Mouse (Mus musculus) E14TG2a.4 (cell line): Measurements from ENCODE around the gene Lsg1.

Source experiments
- H3K27me3 ChIP-seq: 2 replicates; pipeline ENCODE4 v1.6.1; 2014; ENCODE audit warnings: low read length, control low read depth; ENCODE audit not compliant: insufficient read depth
- H3K36me3 ChIP-seq: 2 replicates; pipeline ENCODE4 v1.6.1; 2014; ENCODE audit warnings: low read length, control low read depth; ENCODE audit not compliant: insufficient read depth
- H3K4me1 ChIP-seq: replicated peaks from 2 replicates; pipeline ENCODE4 v1.6.1; 2014; ENCODE audit warnings: low read depth, low read length, control low read depth
- H3K4me3 ChIP-seq: replicated peaks from 2 replicates; pipeline ENCODE4 v1.5.1; 2014; ENCODE audit warnings: mild to moderate bottlenecking, low read length
- H3K9me3 ChIP-seq: 2 replicates; pipeline ENCODE4 v1.6.1; 2014; ENCODE audit warnings: low read length, control low read depth
- CTCF ChIP-seq: conservative IDR thresholded peaks from 2 replicates; pipeline ENCODE4 v1.5.1; 2014; ENCODE audit warnings: low read length
- NANOG ChIP-seq: IDR thresholded peaks from 2 replicates; pipeline ENCODE4 v1.6.1; 2014; ENCODE audit warnings: borderline replicate concordance, low read length, mixed read lengths
- POU5F1 ChIP-seq: IDR thresholded peaks from 2 replicates; pipeline ENCODE4 v1.6.1; 2014; ENCODE audit warnings: low read length, borderline replicate concordance

Lsg1 gene

GRCm38 (mm10) chr16:30522253-30522940 is 65.0 kb downstream of the Lsg1 start:
- Histone ChIP-seq H3K4me3 (peak overlapping the region; percentile 70), H3K27me3 (no peaks in the 10 kb centered on the region), H3K4me1 (peaks cover 35% of the 10 kb centered on the region), H3K36me3 (no peaks in the 10 kb centered on the region), H3K9me3 (no peaks in the 10 kb centered on the region)
- TF ChIP-seq POU5F1, result no peak
- TF ChIP-seq NANOG, result no peak
- no peak for TF ChIP-seq CTCF

- no peaks in the 10 kb centered on the region for H3K27me3 ChIP-seq
- peak; percentile 50 for TF ChIP-seq CTCF
- TF ChIP-seq NANOG, result no peak
- no peaks in the 10 kb centered on the region for H3K36me3 ChIP-seq
- no peaks in the 10 kb centered on the region for H3K9me3 ChIP-seq
- peaks cover 35% of the 10 kb centered on the region for H3K4me1 ChIP-seq
- no peak overlapping the region for H3K4me3 ChIP-seq
These were observed 66.2 kb downstream of the Lsg1 start for GRCm38 (mm10) chr16:30521147-30521546.

GRCm38 (mm10) chr16:30520361-30520823 is 67.0 kb downstream of the Lsg1 start:
- Histone ChIP-seq H3K4me3 (no peak overlapping the region), H3K27me3 (no peaks in the 10 kb centered on the region), H3K9me3 (no peaks in the 10 kb centered on the region), H3K4me1 (peaks cover 35% of the 10 kb centered on the region), H3K36me3 (no peaks in the 10 kb centered on the region)
- TF ChIP-seq POU5F1 (no peak), NANOG (no peak), CTCF (peak; percentile 87)

- Histone ChIP-seq H3K36me3 (no peaks in the 10 kb centered on the region), H3K9me3 (no peaks in the 10 kb centered on the region), H3K27me3 (0 out of 2 replicates have a peak, but pooled peaks cover 2% of the 10 kb centered on the region), H3K4me1 (peaks cover 47% of the 10 kb centered on the region), H3K4me3 (no peak overlapping the region)
- TF ChIP-seq CTCF (no peak), NANOG (no peak), POU5F1 (no peak)
These were observed 68.8 kb downstream of the Lsg1 start for GRCm38 (mm10) chr16:30518635-30519034.

- Histone ChIP-seq H3K4me1 (peaks cover 47% of the 10 kb centered on the region), H3K27me3 (0 out of 2 replicates have a peak, but pooled peaks cover 6% of the 10 kb centered on the region)
- TF ChIP-seq NANOG (no peak), CTCF (no peak), POU5F1 (no peak)
These were observed 69.6 kb downstream of the Lsg1 start for GRCm38 (mm10) chr16:30517666-30518283.

GRCm38 (mm10) chr16:30516993-30517392 is 70.4 kb downstream of the Lsg1 start:
- no peak for TF ChIP-seq NANOG
- TF ChIP-seq CTCF, result no peak
- TF ChIP-seq POU5F1, result no peak
- no peaks in the 10 kb centered on the region for H3K9me3 ChIP-seq
- H3K4me3 ChIP-seq, result no peak overlapping the region
- H3K4me1 ChIP-seq, result peaks cover 47% of the 10 kb centered on the region
- 0 out of 2 replicates have a peak, but pooled peaks cover 6% of the 10 kb centered on the region for H3K27me3 ChIP-seq
- no peaks in the 10 kb centered on the region for H3K36me3 ChIP-seq

More at GRCm38 (mm10) chr16:30517666-30518283, 69.6 kb downstream of the Lsg1 start:
- H3K9me3 ChIP-seq, result no peaks in the 10 kb centered on the region
- no peaks in the 10 kb centered on the region for H3K36me3 ChIP-seq
- no peak overlapping the region for H3K4me3 ChIP-seq

- Histone ChIP-seq H3K9me3 (no peaks in the 10 kb centered on the region), H3K4me3 (no peak overlapping the region), H3K36me3 (no peaks in the 10 kb centered on the region), H3K4me1 (peaks cover 51% of the 10 kb centered on the region), H3K27me3 (0 out of 2 replicates have a peak, but pooled peaks cover 6% of the 10 kb centered on the region)
- no peak for TF ChIP-seq NANOG
- TF ChIP-seq CTCF, result peak; percentile 85
- TF ChIP-seq POU5F1, result no peak
These were observed 72.0 kb downstream of the Lsg1 start for GRCm38 (mm10) chr16:30515418-30515817.

GRCm38 (mm10) chr16:30513050-30514024 is 74.1 kb downstream of the Lsg1 start:
- 0 out of 2 replicates have a peak overlapping the region, but pooled peaks have one; percentile 84 for H3K4me3 ChIP-seq

More at GRCm38 (mm10) chr16:30513050-30514024, 74.1 kb downstream of the Lsg1 start:
- H3K4me1 ChIP-seq, result peaks cover 61% of the 10 kb centered on the region
- H3K27me3 ChIP-seq, result peaks cover 11% of the 10 kb centered on the region; the same call in 1 of the 2 replicates
- H3K9me3 ChIP-seq, result no peaks in the 10 kb centered on the region
- TF ChIP-seq CTCF (no peak), POU5F1 (no peak), NANOG (no peak)
- no peaks in the 10 kb centered on the region for H3K36me3 ChIP-seq
